Mouse (Mus musculus) CD8-positive naive resting alpha-beta T cell, adult 2 months (primary cell): ENCODE measurements around the gene Mamdc4.
A peak's percentile ranks its signal among the peaks of the same experiment; 100 is the strongest.

Source experiments
- DNase-seq, 2 experiments: peaks; one replicate each; pipeline ENCODE4 v3.0.0; 2022; ENCODE audit warnings: low read depth in 2 of 2, low spot score in 2 of 2

Gene Mamdc4

GRCm38 (mm10) chr2:25583120-25583481 is 8.5 kb upstream of the Mamdc4 start:
- DNase-seq = no peak

GRCm38 (mm10) chr2:25582466-25583119 is 7.9 kb upstream of the Mamdc4 start:
- no peak for DNase-seq

- no peak for DNase-seq
These were observed 7.3 kb upstream of the Mamdc4 start for GRCm38 (mm10) chr2:25581901-25582301.

- DNase-seq = peak; percentile 61 to 75
These were observed 6.7 kb upstream of the Mamdc4 start, which contains the start of gene Ajm1 for GRCm38 (mm10) chr2:25581294-25581864. Ajm1 (minus strand) TSS chr2:25581757.

- no peak for DNase-seq
These were observed 6.0 kb upstream of the Mamdc4 start for GRCm38 (mm10) chr2:25580621-25581101.

- DNase-seq = peak; percentile 54 to 70
These were observed 5.3 kb upstream of the Mamdc4 start for GRCm38 (mm10) chr2:25579737-25580460.

GRCm38 (mm10) chr2:25578796-25579736 is 4.4 kb upstream of the Mamdc4 start:
- no peak for DNase-seq

- peak in 1 of 2 experiments; percentile 20 for DNase-seq
These were observed 3.5 kb upstream of the Mamdc4 start for GRCm38 (mm10) chr2:25577951-25578795.

- peak in 1 of 2 experiments; percentile 18 for DNase-seq
These were observed 2.6 kb upstream of the Mamdc4 start for GRCm38 (mm10) chr2:25576965-25577891.

GRCm38 (mm10) chr2:25576028-25576850 is 1.6 kb upstream of the Mamdc4 start:
- DNase-seq = no peak

GRCm38 (mm10) chr2:25575432-25576027 is 885 bp upstream of the Mamdc4 start:
- no peak for DNase-seq

GRCm38 (mm10) chr2:25574136-25574535 is 509 bp downstream of the Mamdc4 start:
- DNase-seq = no peak

- no peak for DNase-seq
These were observed 1.6 kb downstream of the Mamdc4 start for GRCm38 (mm10) chr2:25573068-25573467.

- no peak for DNase-seq
These were observed 3.4 kb downstream of the Mamdc4 start for GRCm38 (mm10) chr2:25571221-25571620.

- no peak for DNase-seq
These were observed 5.3 kb downstream of the Mamdc4 start for GRCm38 (mm10) chr2:25569323-25569722.

- no peak for DNase-seq
These were observed 6.1 kb downstream of the Mamdc4 start for GRCm38 (mm10) chr2:25568473-25569019.

GRCm38 (mm10) chr2:25566558-25566957 is 8.1 kb downstream of the Mamdc4 start:
- no peak for DNase-seq
